Mouse (Mus musculus): ENCODE data around the gene Ptp4a2. TPM values are rescaled to one million over a fixed set of nuclear protein-coding genes. Genes with fewer than 3 reads are reported as not detected.
"Not testable (repeated sequence)": the region's sequence is repeated elsewhere in the genome, so short reads cannot be mapped to it uniquely, and the experiment has no call there.

The Ptp4a2 gene
- total RNA-seq, 2 experiments from 2014 or later, result 115 to 138 TPM

- intact Hi-C loops (cut with DNase I), result no loop called here
- no peak for DNase-seq (ENCODE audit: low spot score in 2 of 2)
Observed at GRCm38 (mm10) chr4:129830343-129830944, 19.4 kb downstream of the Ptp4a2 start.

- DNase-seq (ENCODE audit: low spot score in 2 of 2), result no peak
- intact Hi-C loops (cut with DNase I), result no loop called here
Observed at GRCm38 (mm10) chr4:129834581-129834980, 23.6 kb downstream of the Ptp4a2 start.

GRCm38 (mm10) chr4:129835296-129835695, 24.3 kb downstream of the Ptp4a2 start:
- no peak for DNase-seq (ENCODE audit: low spot score in 2 of 2)
- intact Hi-C loops (cut with DNase I), result no loop called here

- no peak for DNase-seq (ENCODE audit: low spot score in 2 of 2)
- intact Hi-C loops (cut with DNase I), result no loop called here
Observed at GRCm38 (mm10) chr4:129839866-129840555, 29.0 kb downstream of the Ptp4a2 start.

- intact Hi-C loops (cut with DNase I), result no loop called here
- no peak for DNase-seq (ENCODE audit: low spot score in 2 of 2)
Observed at GRCm38 (mm10) chr4:129846823-129847222, 35.8 kb downstream of the Ptp4a2 start.

- intact Hi-C loops (cut with DNase I), result no loop called here
Observed at GRCm38 (mm10) chr4:129850491-129850890, 39.5 kb downstream of the Ptp4a2 start.

GRCm38 (mm10) chr4:129851861-129852260, 40.8 kb downstream of the Ptp4a2 start:
- peak in 1 of 2 experiments; percentile 49 for DNase-seq (ENCODE audit: low spot score in 2 of 2)
- intact Hi-C loops (cut with DNase I), result no loop called here

More at GRCm38 (mm10) chr4:129850491-129850890, 39.5 kb downstream of the Ptp4a2 start:
- no peak for DNase-seq (ENCODE audit: low spot score in 2 of 2)

GRCm38 (mm10) chr4:129853053-129853452, 42.0 kb downstream of the Ptp4a2 start:
- intact Hi-C loops (cut with DNase I), result no loop called here
- no peak for DNase-seq (ENCODE audit: low spot score in 2 of 2)

- DNase-seq (ENCODE audit: low spot score in 2 of 2), result no peak
- intact Hi-C loops (cut with DNase I), result no loop called here
Observed at GRCm38 (mm10) chr4:129853996-129854395, 43.0 kb downstream of the Ptp4a2 start.

GRCm38 (mm10) chr4:129854615-129855014, 43.6 kb downstream of the Ptp4a2 start:
- intact Hi-C loops (cut with DNase I), result no loop called here

GRCm38 (mm10) chr4:129855051-129855970, 44.3 kb downstream of the Ptp4a2 start:
- intact Hi-C loops (cut with DNase I), result no loop called here

More at GRCm38 (mm10) chr4:129854615-129855014, 43.6 kb downstream of the Ptp4a2 start:
- no peak for DNase-seq (ENCODE audit: low spot score in 2 of 2)

GRCm38 (mm10) chr4:129860456-129860855, 49.4 kb downstream of the Ptp4a2 start:
- no peak for DNase-seq (ENCODE audit: low spot score in 2 of 2)
- intact Hi-C loops (cut with DNase I), result no loop called here

More at GRCm38 (mm10) chr4:129855051-129855970, 44.3 kb downstream of the Ptp4a2 start:
- peak in 1 of 2 experiments; percentile 14 for DNase-seq (ENCODE audit: low spot score in 2 of 2)

GRCm38 (mm10) chr4:129861400-129861799, 50.4 kb downstream of the Ptp4a2 start:
- intact Hi-C loops (cut with DNase I), result no loop called here
- DNase-seq (ENCODE audit: low spot score in 2 of 2), result no peak

GRCm38 (mm10) chr4:129862357-129862756, 51.3 kb downstream of the Ptp4a2 start:
- no peak for DNase-seq (ENCODE audit: low spot score in 2 of 2)
- intact Hi-C loops (cut with DNase I), result no loop called here

- intact Hi-C loops (cut with DNase I), result not testable (repeated sequence)
Observed at GRCm38 (mm10) chr4:129866171-129866570, 55.2 kb downstream of the Ptp4a2 start.

GRCm38 (mm10) chr4:129868211-129868610, 57.2 kb downstream of the Ptp4a2 start:
- intact Hi-C loops (cut with DNase I), result no loop called here
- no peak for DNase-seq (ENCODE audit: low spot score in 2 of 2)

More at GRCm38 (mm10) chr4:129866171-129866570, 55.2 kb downstream of the Ptp4a2 start:
- not testable (repeated sequence) for DNase-seq (ENCODE audit: low spot score in 2 of 2)

GRCm38 (mm10) chr4:129870483-129870882, 59.5 kb downstream of the Ptp4a2 start:
- DNase-seq (ENCODE audit: low spot score in 2 of 2), result no peak
- intact Hi-C loops (cut with DNase I), result no loop called here

- peak in 1 of 2 experiments; percentile 51 for DNase-seq (ENCODE audit: low spot score in 2 of 2)
- intact Hi-C loops (cut with DNase I), result no loop called here
Observed at GRCm38 (mm10) chr4:129872376-129872922, 61.4 kb downstream of the Ptp4a2 start.

- intact Hi-C loops (cut with DNase I), result loop anchor here (5.0 kb wide), 1 partner anchor 88 kb away; no protein-coding TSS in a partner anchor
- DNase-seq (ENCODE audit: low spot score in 2 of 2), result peak in 1 of 2 experiments; percentile 30
Observed at GRCm38 (mm10) chr4:129874805-129875204, 63.8 kb downstream of the Ptp4a2 start.
